Mouse (Mus musculus) midbrain, embryonic 10.5 days (tissue): ENCODE measurements at regions not wholly inside any gene's neighbourhood (a gene's known extent, or its start where the extent isn't known, plus 50 kb on each side); places are given as distances from the start of the nearest gene placed in this dataset.

Experiments
- DNase-seq: peaks from one replicate; pipeline ENCODE4 v3.0.0-alpha.2; 2017; ENCODE audit warnings: low spot score
- H3K27ac ChIP-seq: fragments of 300-500 bp; sonication (generic); replicated peaks from 2 replicates; pipeline ENCODE4 v1.5.1; 2016; ENCODE audit warnings: mild to moderate bottlenecking
- H3K27me3 ChIP-seq: fragments of 300-500 bp; sonication (generic); 2 replicates; pipeline ENCODE4 v1.6.1; 2016; ENCODE audit warnings: low read depth, mild to moderate bottlenecking; ENCODE audit not compliant: poor library complexity, severe bottlenecking
- H3K36me3 ChIP-seq: fragments of 300-500 bp; sonication (generic); 2 replicates; pipeline ENCODE4 v1.6.1; 2016; ENCODE audit warnings: mild to moderate bottlenecking, moderate library complexity
- H3K4me1 ChIP-seq: fragments of 300-500 bp; sonication (generic); 2 replicates; pipeline ENCODE4 v1.6.1; 2016
- H3K4me3 ChIP-seq: fragments of 300-500 bp; sonication (generic); 2 replicates; pipeline ENCODE4 v1.5.1; 2016; ENCODE audit warnings: mild to moderate bottlenecking, moderate library complexity
- H3K9me3 ChIP-seq: fragments of 300-500 bp; sonication (generic); replicated peaks from 2 replicates; pipeline ENCODE4 v1.6.1; 2016; ENCODE audit warnings: mild to moderate bottlenecking
- WGBS: fragments of 180-500 bp; shearing (Covaris S2); methylation state at CpG from one replicate; pipeline ENCODE4 v1.1.7; 2016; 5-methylcytosine and 5-hydroxymethylcytosine counted together

DNA sequence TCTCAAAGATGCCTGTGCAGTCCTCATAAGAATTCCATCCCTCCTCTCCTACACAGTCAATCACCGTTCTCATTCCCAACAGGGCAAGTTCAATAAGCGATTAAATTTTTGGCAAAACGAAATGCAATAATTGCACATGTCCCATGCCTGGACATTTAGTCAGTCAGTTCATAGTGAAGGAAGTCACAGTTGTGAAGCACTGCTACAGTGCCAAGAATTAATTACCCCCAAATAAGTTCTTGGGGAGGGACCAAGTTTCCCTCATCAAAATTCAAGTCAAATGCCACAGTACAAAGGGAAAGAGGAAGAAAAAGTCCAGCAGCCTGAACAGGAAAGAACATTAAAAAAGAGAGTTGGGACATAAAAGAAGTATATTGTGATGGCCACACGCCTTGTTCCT, 112.4 kb upstream of the Ppargc1a start:
- Histone ChIP-seq H3K9me3 (no peaks in the 10 kb centered on the region), H3K27ac (no peak overlapping the region), H3K36me3 (no peaks in the 10 kb centered on the region), H3K4me3 (no peak overlapping the region), H3K4me1 (no peaks in the 10 kb centered on the region), H3K27me3 (no peaks in the 10 kb centered on the region)
- no peak for DNase-seq
- WGBS = 93% methylated on average over 4 of the region's 4 CpGs

DNA sequence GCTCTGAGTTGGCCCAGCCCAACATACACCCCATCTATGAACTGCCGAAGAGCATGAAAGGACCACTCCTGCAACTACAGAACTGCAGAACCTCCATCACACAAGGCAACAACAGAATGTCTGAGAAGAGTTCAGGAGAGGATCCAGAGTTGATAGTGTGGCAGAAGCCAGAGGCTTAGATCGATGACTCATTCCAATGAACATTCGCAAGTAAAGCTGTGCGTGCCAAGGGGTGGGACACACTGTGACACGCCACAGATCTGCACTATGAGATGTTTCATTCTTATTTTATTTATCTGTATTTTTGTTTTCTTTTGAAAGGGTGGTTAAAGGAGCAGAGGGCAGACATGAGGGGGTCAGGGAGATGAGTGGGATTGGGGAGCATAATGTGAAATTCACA, 103.7 kb upstream of the Ppargc1a start:
- 95% methylated on average over 5 of the region's 5 CpGs for whole genome bisulfite sequencing
- no peak overlapping the region for H3K27ac ChIP-seq
- no peaks in the 10 kb centered on the region for H3K9me3 ChIP-seq
- H3K4me1 ChIP-seq = no peaks in the 10 kb centered on the region
- H3K36me3 ChIP-seq = no peaks in the 10 kb centered on the region
- H3K27me3 ChIP-seq = no peaks in the 10 kb centered on the region
- DNase-seq = no peak
- no peak overlapping the region for H3K4me3 ChIP-seq

DNA sequence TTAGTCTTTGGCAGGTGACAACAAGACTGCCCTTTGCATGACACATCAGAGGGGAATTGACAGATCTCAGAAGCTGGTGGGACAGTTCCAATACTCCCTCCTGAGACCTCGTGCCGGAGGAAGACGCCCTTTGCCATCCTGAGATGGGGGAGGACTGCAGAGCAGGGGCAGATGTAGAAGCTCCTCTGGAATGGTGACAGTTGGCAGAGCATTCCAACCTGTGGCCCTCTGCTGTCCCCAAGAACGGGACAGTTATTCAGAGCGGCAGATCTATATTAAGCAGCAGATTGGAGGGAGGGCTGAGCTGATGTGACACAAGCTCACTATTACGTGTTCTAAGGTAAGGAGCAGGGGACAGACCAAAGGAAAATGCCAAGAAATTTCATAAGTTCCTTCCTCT, 97.7 kb upstream of the Ppargc1a start:
- no peak overlapping the region for H3K4me3 ChIP-seq
- 89% methylated on average over 6 of the region's 6 CpGs for WGBS
- no peaks in the 10 kb centered on the region for H3K4me1 ChIP-seq
- H3K27ac ChIP-seq = no peak overlapping the region
- H3K9me3 ChIP-seq = no peaks in the 10 kb centered on the region
- no peaks in the 10 kb centered on the region for H3K27me3 ChIP-seq
- H3K36me3 ChIP-seq = no peaks in the 10 kb centered on the region
- DNase-seq = no peak

DNA sequence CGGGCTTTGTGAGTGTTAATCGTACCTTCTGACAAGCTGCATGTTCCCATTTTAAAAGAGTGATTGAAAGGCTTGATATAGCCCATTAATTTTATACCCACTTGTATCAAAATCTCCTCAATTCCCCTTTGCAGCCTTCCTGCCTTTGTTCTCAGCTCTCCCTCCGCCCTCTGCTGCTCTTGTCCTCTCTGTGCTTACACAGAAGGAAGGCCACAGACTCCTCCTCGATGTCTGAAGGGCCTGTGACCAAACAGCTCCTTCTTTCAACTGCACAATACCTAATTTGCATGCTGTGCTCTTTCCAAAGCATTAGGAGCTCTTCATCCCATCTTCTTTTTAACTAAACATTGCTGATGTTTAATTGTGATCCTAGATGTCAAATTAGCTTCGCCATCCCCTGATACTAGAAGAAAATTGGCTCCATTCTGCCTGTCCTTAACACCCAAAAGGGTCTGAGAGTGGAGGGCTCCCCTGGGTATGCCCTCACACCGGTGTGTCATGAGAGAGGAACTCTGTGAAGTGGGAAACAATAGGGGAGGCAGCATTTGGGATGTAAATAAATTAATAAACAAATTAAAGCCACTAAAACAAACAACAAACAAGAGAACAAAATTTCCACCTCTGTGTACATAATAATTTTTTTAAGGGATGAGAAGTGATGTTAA, 90.8 kb upstream of the Ppargc1a start:
- no peaks in the 10 kb centered on the region for H3K9me3 ChIP-seq
- peaks cover 5% of the 10 kb centered on the region; the same call in 1 of the 2 replicates for H3K4me1 ChIP-seq
- no peaks in the 10 kb centered on the region for H3K27me3 ChIP-seq
- 51% methylated on average over 6 of the region's 6 CpGs for WGBS
- no peak overlapping the region for H3K4me3 ChIP-seq
- H3K27ac ChIP-seq = no peak overlapping the region
- no peak for DNase-seq
- no peaks in the 10 kb centered on the region for H3K36me3 ChIP-seq

DNA sequence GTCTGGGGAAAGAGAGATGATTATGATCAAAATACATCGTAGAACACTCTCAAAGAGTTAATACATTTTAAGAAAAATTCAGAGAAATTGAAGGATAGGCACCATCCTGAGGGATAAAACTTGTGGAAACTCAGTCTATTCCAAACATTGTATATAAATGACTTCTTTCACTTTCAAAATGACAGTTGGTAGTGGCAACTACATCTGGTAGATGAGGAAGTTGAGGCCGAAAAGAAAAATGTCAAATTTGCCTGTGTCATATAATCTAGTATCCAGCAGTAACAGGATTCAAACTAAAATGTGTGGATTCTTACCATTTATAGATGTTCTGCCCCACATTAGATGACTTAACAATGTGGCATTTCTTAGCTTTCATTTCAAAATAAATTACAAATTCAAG, 86.0 kb upstream of the Ppargc1a start:
- Histone ChIP-seq H3K4me3 (no peak overlapping the region), H3K4me1 (peaks cover 5% of the 10 kb centered on the region; the same call in 1 of the 2 replicates), H3K36me3 (no peaks in the 10 kb centered on the region), H3K27me3 (no peaks in the 10 kb centered on the region), H3K27ac (no peak overlapping the region), H3K9me3 (no peaks in the 10 kb centered on the region)
- 90% methylated on average over 2 of the region's 2 CpGs for WGBS
- DNase-seq = no peak

DNA sequence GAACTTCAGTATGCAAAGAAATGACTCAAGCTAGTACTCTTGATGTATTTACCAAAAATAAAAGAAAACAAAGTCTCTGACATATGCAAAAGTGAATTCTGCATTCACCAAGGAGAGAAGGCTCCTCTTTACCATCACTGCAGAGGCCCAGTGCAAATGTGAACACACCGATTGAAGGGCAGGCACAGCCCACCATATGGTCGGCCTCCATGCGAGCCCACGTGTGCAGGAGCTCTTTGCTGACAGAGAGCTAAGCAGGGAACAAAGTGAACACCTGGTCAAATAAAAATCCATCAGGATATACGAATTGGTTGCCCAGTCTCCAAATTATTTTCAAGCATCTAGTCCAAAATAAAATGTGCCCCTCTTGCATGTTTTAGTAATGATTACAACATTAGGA, 56.9 kb upstream of the Ppargc1a start:
- 84% methylated on average over 5 of the region's 5 CpGs for WGBS
- no peaks in the 10 kb centered on the region for H3K9me3 ChIP-seq
- no peaks in the 10 kb centered on the region for H3K27me3 ChIP-seq
- H3K27ac ChIP-seq = no peak overlapping the region
- DNase-seq = no peak
- no peaks in the 10 kb centered on the region for H3K4me1 ChIP-seq
- H3K36me3 ChIP-seq = no peaks in the 10 kb centered on the region
- H3K4me3 ChIP-seq = no peak overlapping the region
